Mouse (Mus musculus) cerebellum, adult 2 months (tissue): ENCODE data around the gene Dennd1a.

Experiments used
- CTCF ChIP-seq: fragments of 200-500 bp; IDR thresholded peaks from 2 replicates; pipeline ENCODE4 v1.5.1; 2011; ENCODE audit warnings: low read depth, mild to moderate bottlenecking, control low read depth, low read length, moderate library complexity, borderline replicate concordance; ENCODE audit not compliant: insufficient read depth
- POLR2A ChIP-seq: fragments of 200-500 bp; IDR thresholded peaks from 2 replicates; pipeline ENCODE4 v1.6.1; 2011; ENCODE audit warnings: low read length, control low read depth, borderline replicate concordance; ENCODE audit not compliant: insufficient read depth

DNA sequence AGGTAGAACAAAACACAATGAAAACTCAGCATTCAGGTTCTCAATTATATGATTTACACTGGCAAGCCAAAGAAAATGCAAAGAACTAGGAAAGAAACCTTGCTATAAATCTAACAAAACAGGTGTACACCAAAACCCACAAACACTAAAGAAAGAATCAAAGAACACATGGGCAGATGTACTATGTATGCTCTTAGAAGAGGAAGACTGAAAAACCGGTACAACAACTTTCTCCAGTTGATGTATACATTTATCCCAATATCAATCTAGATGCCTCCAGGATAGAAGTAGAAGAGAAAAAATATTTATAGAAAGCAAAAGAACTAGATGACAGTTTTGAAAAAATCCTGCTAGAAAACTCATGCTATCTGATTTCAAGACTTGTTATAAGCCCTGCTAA, 184.5 kb downstream of the Dennd1a start:
- TF ChIP-seq CTCF (no peak), POLR2A (no peak)
